Mouse (Mus musculus) E14TG2a.4 (cell line): ENCODE measurements around the gene Mpped1.

Experiments used
- CTCF ChIP-seq: conservative IDR thresholded peaks from 2 replicates; pipeline ENCODE4 v1.5.1; 2014; ENCODE audit warnings: low read length
- NANOG ChIP-seq: IDR thresholded peaks from 2 replicates; pipeline ENCODE4 v1.6.1; 2014; ENCODE audit warnings: borderline replicate concordance, low read length, mixed read lengths

DNA sequence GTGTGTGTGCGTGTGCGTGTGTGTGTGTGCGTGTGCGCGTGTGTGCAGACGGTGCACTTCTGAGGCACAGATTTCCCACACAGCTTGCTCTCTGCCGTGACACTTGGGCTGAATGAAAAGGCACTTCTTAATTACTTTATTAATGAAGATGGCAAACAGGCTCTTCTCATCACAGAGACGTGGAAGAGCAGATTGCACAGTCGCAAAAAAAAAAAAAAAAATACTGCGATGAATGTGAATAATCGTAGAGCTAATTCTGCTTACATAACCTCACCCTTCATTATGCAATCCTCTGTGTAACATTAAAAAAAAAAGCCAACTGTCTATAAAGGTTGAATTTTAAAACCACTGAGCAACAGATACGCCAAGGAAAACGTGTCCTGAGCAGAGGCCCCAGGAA, 127.2 kb downstream of the Mpped1 start:
- TF ChIP-seq CTCF (no peak), NANOG (no peak)
